Mouse (Mus musculus) small intestine, adult 2 months (tissue): ENCODE measurements at regions not wholly inside any gene's neighbourhood (a gene's known extent, or its start where the extent isn't known, plus 50 kb on each side); places are given as distances from the start of the nearest gene placed in this dataset.
A peak's percentile ranks its signal among the peaks of the same experiment; 100 is the strongest.

Experiments
- H3K27ac ChIP-seq: fragments of 200-500 bp; 2 replicates; pipeline ENCODE4 v1.5.1; 2012; ENCODE audit warnings: low read depth, low read length, control low read depth, inconsistent platforms; ENCODE audit not compliant: insufficient read depth
- H3K27me3 ChIP-seq: fragments of 200-500 bp; 2 replicates; pipeline ENCODE4 v1.6.1; 2012; ENCODE audit warnings: mild to moderate bottlenecking, moderate library complexity, low read length, inconsistent platforms; ENCODE audit not compliant: control insufficient read depth, insufficient read depth
- H3K36me3 ChIP-seq: fragments of 200-500 bp; 2 replicates; pipeline ENCODE4 v1.6.1; 2012; ENCODE audit warnings: mild to moderate bottlenecking, low read length, control low read depth, inconsistent platforms; ENCODE audit not compliant: control insufficient read depth, insufficient read depth
- H3K4me1 ChIP-seq: fragments of 200-500 bp; 2 replicates; pipeline ENCODE4 v1.6.1; 2012; ENCODE audit warnings: low read length, inconsistent platforms, mixed read lengths; ENCODE audit not compliant: control insufficient read depth, insufficient read depth, insufficient read length
- H3K4me3 ChIP-seq: fragments of 200-500 bp; 2 replicates; pipeline ENCODE4 v1.5.1; 2012; ENCODE audit warnings: low read depth, mild to moderate bottlenecking, control low read depth, inconsistent platforms, low read length, moderate library complexity
- CTCF ChIP-seq: fragments of 200-500 bp; IDR thresholded peaks from 2 replicates; pipeline ENCODE4 v1.5.1; 2012; ENCODE audit warnings: low read depth, mild to moderate bottlenecking, control low read depth, inconsistent platforms, low read length, moderate library complexity, mixed read lengths; ENCODE audit not compliant: insufficient replicate concordance, insufficient read length; ENCODE audit errors: extremely low read depth
- POLR2A ChIP-seq: fragments of 200-500 bp; IDR thresholded peaks from 2 replicates; pipeline ENCODE4 v1.6.1; 2012; ENCODE audit warnings: low read depth, mild to moderate bottlenecking, control low read depth, inconsistent platforms, low read length, moderate library complexity
- WGBS: fragments of 180-500 bp; shearing (Covaris S2); methylation state at CpG from one replicate; pipeline ENCODE4 v1.1.7; 2018; 5-methylcytosine and 5-hydroxymethylcytosine counted together

DNA sequence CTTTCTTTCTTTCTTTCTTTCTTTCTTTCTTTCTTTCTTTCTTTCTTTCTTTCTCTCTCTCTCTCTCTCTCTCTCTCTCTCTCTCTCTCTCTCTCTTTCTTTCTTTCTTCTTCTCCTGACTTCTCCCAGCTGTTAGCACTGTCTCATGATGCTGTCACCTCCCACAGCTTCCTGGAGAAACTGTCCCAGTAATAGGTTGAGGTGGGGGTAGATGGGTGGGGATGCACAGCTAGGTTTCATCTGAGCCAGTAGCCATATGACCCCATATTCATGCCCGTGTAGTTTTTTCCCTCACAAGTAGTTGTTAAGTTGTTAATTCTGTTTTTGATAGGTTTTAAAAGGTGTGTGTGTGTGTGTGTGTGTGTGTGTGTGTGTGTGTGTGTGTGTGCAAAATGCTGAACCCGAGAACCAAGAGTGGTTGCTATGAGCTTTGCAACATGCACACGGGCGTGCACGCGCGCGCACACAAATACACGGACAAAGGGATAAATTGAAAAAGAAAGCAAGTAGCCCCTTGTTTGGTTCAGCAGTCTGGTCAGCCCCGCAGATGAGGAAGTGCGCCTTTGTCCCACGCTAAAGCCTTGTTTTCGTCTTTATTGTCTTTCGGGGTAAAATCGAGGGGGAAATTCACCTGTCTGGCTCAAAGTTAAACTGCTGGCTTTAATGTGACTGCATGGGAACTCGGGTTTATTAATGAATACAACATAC lies 224.4 kb downstream of the Ndfip2 start:
- Histone ChIP-seq H3K27ac (no peak overlapping the region), H3K36me3 (no peaks in the 10 kb centered on the region), H3K27me3 (no peaks in the 10 kb centered on the region), H3K4me1 (peaks cover 5% of the 10 kb centered on the region; the same call in 1 of the 2 replicates), H3K4me3 (peak overlapping the region; percentile 37)
- 6% methylated on average over 16 of the region's 16 CpGs for WGBS
- no peak for TF ChIP-seq POLR2A
- TF ChIP-seq CTCF, result no peak

DNA sequence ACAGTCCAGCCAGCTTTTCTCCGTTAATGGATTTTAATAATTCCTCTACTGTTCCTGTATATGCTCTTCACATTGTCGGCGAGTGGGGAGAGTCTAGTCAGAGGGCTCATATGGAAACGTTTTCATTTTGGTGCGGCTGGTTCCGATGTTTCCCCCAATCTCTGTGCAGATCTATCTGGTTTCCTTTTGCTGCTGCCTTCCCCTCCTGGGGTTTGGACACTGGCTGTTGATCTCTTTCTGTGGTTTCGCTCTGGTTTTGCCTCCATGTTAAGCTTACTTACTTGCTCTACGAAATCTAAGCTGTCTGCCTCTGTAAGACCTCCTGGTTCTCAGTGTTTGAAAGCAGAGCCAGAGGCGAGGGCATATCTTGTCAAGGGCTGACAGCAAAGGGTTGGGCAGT lies 221.7 kb downstream of the Ndfip2 start:
- Histone ChIP-seq H3K27ac (no peak overlapping the region), H3K27me3 (no peaks in the 10 kb centered on the region), H3K4me3 (no peak overlapping the region), H3K4me1 (peaks cover 5% of the 10 kb centered on the region; the same call in 1 of the 2 replicates), H3K36me3 (no peaks in the 10 kb centered on the region)
- 82% methylated on average over 9 of the region's 9 CpGs for WGBS
- TF ChIP-seq POLR2A, result no peak
- no peak for TF ChIP-seq CTCF

- no peak for TF ChIP-seq CTCF
- no peak for TF ChIP-seq POLR2A
- no peaks in the 10 kb centered on the region for H3K27me3 ChIP-seq
- H3K4me1 ChIP-seq, result no peaks in the 10 kb centered on the region
Measured at GRCm38 (mm10) chr14:105474991-105475553, 216.7 kb downstream of the Ndfip2 start.

DNA sequence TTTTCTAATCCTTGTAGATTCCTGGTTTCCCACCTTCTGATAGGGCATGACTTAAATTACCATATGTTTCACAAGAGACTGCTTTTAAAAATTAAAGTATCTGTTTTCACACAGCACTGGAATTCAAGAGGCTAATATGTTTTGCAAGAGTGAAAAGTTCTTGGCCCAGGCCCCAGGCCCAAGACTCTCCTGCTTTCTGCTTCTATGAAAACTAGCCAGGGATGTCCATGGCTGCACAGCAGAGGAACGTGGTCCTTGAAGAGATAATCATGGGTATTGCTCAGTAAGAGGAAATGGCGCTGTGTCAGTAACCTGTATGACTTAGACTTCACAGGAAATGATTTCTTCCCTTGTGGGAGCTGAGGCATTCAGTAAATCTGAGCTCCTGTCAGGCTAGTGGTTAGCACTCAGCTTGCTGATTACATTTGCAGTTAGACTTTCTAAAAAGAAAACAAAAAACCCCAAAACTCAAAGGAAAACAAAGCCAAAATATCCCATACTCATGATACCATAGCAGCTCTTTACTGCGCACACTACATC lies 190.6 kb downstream of the Ndfip2 start:
- 70% methylated on average over 3 of the region's 3 CpGs for WGBS
- Histone ChIP-seq H3K4me3 (no peak overlapping the region), H3K4me1 (no peaks in the 10 kb centered on the region), H3K27ac (no peak overlapping the region), H3K36me3 (no peaks in the 10 kb centered on the region), H3K27me3 (no peaks in the 10 kb centered on the region)
- TF ChIP-seq CTCF (no peak), POLR2A (no peak)

More at GRCm38 (mm10) chr14:105474991-105475553, 216.7 kb downstream of the Ndfip2 start:
- no peak overlapping the region for H3K4me3 ChIP-seq
- no peak overlapping the region for H3K27ac ChIP-seq
- no peaks in the 10 kb centered on the region for H3K36me3 ChIP-seq

DNA sequence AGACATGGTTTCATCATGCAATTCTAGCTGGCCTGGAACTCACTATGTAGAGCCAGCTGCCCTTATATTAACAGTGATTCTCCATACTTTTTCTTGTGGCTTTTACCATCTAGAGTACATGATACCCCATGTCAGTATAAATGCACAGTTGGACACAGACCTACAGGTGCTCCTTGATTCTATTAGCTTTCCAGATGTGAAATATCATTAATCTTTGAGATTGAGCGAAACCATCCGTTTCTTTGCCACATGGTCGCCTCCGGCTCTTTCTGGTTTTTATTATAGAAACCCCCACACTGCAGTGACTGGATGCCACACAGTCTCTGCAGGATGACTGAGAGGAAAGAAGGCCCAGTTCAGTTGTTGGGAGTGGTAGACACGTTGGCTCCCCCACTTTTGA lies 188.7 kb downstream of the Ndfip2 start:
- Histone ChIP-seq H3K36me3 (no peaks in the 10 kb centered on the region), H3K27me3 (no peaks in the 10 kb centered on the region), H3K4me1 (no peaks in the 10 kb centered on the region), H3K4me3 (no peak overlapping the region), H3K27ac (no peak overlapping the region)
- 87% methylated on average over 5 of the region's 5 CpGs for WGBS
- no peak for TF ChIP-seq CTCF
- TF ChIP-seq POLR2A, result no peak

DNA sequence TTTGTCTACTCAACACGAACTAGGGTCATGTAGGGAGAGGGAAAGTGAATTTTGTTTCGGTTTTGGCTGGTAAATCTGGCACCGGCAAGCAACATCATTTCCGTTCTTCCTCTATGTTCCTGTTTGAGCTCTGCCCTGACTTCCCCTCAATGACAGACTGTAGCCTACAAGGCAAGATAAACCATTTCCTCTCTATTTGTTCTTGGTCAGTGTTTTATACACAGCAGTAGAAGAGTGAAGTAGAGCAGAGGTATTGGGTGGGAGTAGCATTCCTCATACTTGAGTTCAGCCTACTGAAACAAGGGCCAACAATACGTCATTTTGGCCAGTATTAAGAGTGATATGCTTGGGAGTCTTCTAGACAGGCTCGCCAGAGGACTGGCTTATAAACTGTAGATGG lies 177.0 kb downstream of the Ndfip2 start:
- Histone ChIP-seq H3K27ac (no peak overlapping the region), H3K36me3 (no peaks in the 10 kb centered on the region), H3K27me3 (no peaks in the 10 kb centered on the region), H3K4me3 (no peak overlapping the region), H3K4me1 (no peaks in the 10 kb centered on the region)
- TF ChIP-seq CTCF (no peak), POLR2A (no peak)
- WGBS, result 81% methylated on average over 6 of the region's 6 CpGs

- Histone ChIP-seq H3K27ac (no peak overlapping the region), H3K36me3 (no peaks in the 10 kb centered on the region), H3K27me3 (no peaks in the 10 kb centered on the region), H3K4me1 (no peaks in the 10 kb centered on the region), H3K4me3 (no peak overlapping the region)
- TF ChIP-seq POLR2A, result no peak
- TF ChIP-seq CTCF, result no peak
- 89% methylated on average over 2 of the region's 2 CpGs for WGBS
Measured at GRCm38 (mm10) chr14:105433456-105433855, 175.1 kb downstream of the Ndfip2 start.
